Mouse (Mus musculus) MEL (cell line): Measurements from ENCODE around the gene Krtap5-4. TPM values are rescaled to one million over a fixed set of nuclear protein-coding genes. Genes with fewer than 3 reads are reported as not detected.

Source experiments
- DNase-seq: peaks from one replicate; pipeline ENCODE4 v3.0.0; 2011; ENCODE audit warnings: low read depth, low spot score
- H3K27ac ChIP-seq: 2 replicates; pipeline ENCODE4 v1.5.1; 2012; ENCODE audit warnings: low read depth, mild to moderate bottlenecking, control low read depth, low read length, moderate library complexity; ENCODE audit not compliant: control insufficient read depth
- H3K27me3 ChIP-seq, 2 experiments: fragments of 150-350 bp in 1 of 2; sonication (generic) in 1 of 2; 2 replicates each; pipeline ENCODE4 v1.6.1; 2012; ENCODE audit warnings: low read length in 2 of 2, mild to moderate bottlenecking in 2 of 2, improper control_type of control experiment in 1 of 2, moderate library complexity in 1 of 2; ENCODE audit not compliant: insufficient read depth in 2 of 2, control insufficient read depth in 1 of 2
- H3K36me3 ChIP-seq, 2 experiments: 2 replicates each; pipeline ENCODE4 v1.6.1; 2012 to 2014; ENCODE audit warnings: low read length in 2 of 2, improper control_type of control experiment in 1 of 2, inconsistent platforms in 1 of 2, mild to moderate bottlenecking in 1 of 2; ENCODE audit not compliant: insufficient read depth in 2 of 2, control insufficient read depth in 1 of 2
- H3K4me1 ChIP-seq, 2 experiments: fragments of 150-350 bp in 1 of 2; sonication (generic) in 1 of 2; 2 replicates each; pipeline ENCODE4 v1.6.1; 2012; ENCODE audit warnings: low read length in 2 of 2, improper control_type of control experiment in 1 of 2, mild to moderate bottlenecking in 1 of 2; ENCODE audit not compliant: insufficient read depth in 2 of 2, control insufficient read depth in 1 of 2
- H3K4me3 ChIP-seq, 2 experiments: fragments of 150-350 bp in 1 of 2; sonication (generic) in 1 of 2; 2 replicates each; pipeline ENCODE4 v1.5.1; 2012; ENCODE audit warnings: low read depth in 2 of 2, low read length in 2 of 2, mild to moderate bottlenecking in 2 of 2, moderate library complexity in 2 of 2, control low read depth in 1 of 2, improper control_type of control experiment in 1 of 2; ENCODE audit not compliant: control insufficient read depth in 1 of 2, insufficient read depth in 1 of 2
- H3K79me2 ChIP-seq: 2 replicates; pipeline ENCODE4 v1.6.1; 2012; ENCODE audit warnings: mild to moderate bottlenecking, low read length, moderate library complexity; ENCODE audit not compliant: control insufficient read depth, poor library complexity, insufficient read depth
- H3K9ac ChIP-seq: 2 replicates; pipeline ENCODE4 v1.6.1; 2012; ENCODE audit warnings: low read depth, mild to moderate bottlenecking, control low read depth, low read length, moderate library complexity; ENCODE audit not compliant: control insufficient read depth, poor library complexity, severe bottlenecking
- H3K9me3 ChIP-seq: fragments of 150-350 bp; sonication (generic); replicated peaks from 2 replicates; pipeline ENCODE4 v1.6.1; 2012; ENCODE audit warnings: mild to moderate bottlenecking, low read length, improper control_type of control experiment, moderate library complexity; ENCODE audit not compliant: insufficient read depth
- BHLHE40 ChIP-seq: IDR thresholded peaks from 2 replicates; pipeline ENCODE4 v1.6.1; 2012; ENCODE audit warnings: low read depth, mild to moderate bottlenecking, inconsistent platforms, low read length, improper control_type of control experiment, borderline replicate concordance
- CHD2 ChIP-seq: IDR thresholded peaks from 2 replicates; pipeline ENCODE4 v1.6.1; 2011; ENCODE audit warnings: low read length, improper control_type of control experiment
- CTCF ChIP-seq, 3 experiments: IDR thresholded peaks in 2 of 3; conservative IDR thresholded peaks in 1 of 3; 2 replicates each; pipeline ENCODE4 v1.5.1; 2011 to 2012; ENCODE audit warnings: low read length in 3 of 3, low read depth in 2 of 3, mild to moderate bottlenecking in 2 of 3, improper control_type of control experiment in 1 of 3, inconsistent platforms in 1 of 3, mixed read lengths in 1 of 3, moderate library complexity in 1 of 3; ENCODE audit not compliant: control insufficient read depth in 1 of 3, insufficient read depth in 1 of 3, poor library complexity in 1 of 3, severe bottlenecking in 1 of 3
- E2F4 ChIP-seq: IDR thresholded peaks from 2 replicates; pipeline ENCODE4 v1.6.1; 2011; ENCODE audit warnings: low read depth, low read length, improper control_type of control experiment, borderline replicate concordance
- ELF1 ChIP-seq: IDR thresholded peaks from 2 replicates; pipeline ENCODE4 v1.6.1; 2014; ENCODE audit warnings: low read depth, mild to moderate bottlenecking, inconsistent platforms, low read length, improper control_type of control experiment, moderate library complexity
- EP300 ChIP-seq, 2 experiments: IDR thresholded peaks; 2 replicates each; pipeline ENCODE4 v1.6.1; 2011; ENCODE audit warnings: improper control_type of control experiment in 2 of 2, low read length in 2 of 2, low read depth in 1 of 2, mild to moderate bottlenecking in 1 of 2
- ETS1 ChIP-seq: IDR thresholded peaks from 2 replicates; pipeline ENCODE4 v1.6.1; 2012; ENCODE audit warnings: low read depth, mild to moderate bottlenecking, inconsistent platforms, low read length, improper control_type of control experiment, moderate library complexity
- HCFC1 ChIP-seq: IDR thresholded peaks from 2 replicates; pipeline ENCODE4 v1.6.1; 2012; ENCODE audit warnings: low read depth, mild to moderate bottlenecking, inconsistent platforms, low read length, improper control_type of control experiment, moderate library complexity
- JUND ChIP-seq: IDR thresholded peaks from 2 replicates; pipeline ENCODE4 v1.6.1; 2011; ENCODE audit warnings: low read depth, mild to moderate bottlenecking, improper control_type of control experiment, low read length
- KAT2A ChIP-seq: conservative IDR thresholded peaks from 2 replicates; pipeline ENCODE4 v1.6.1; 2012; ENCODE audit warnings: low read depth, low read length, improper control_type of control experiment, inconsistent platforms
- MAX ChIP-seq: IDR thresholded peaks from 2 replicates; pipeline ENCODE4 v1.6.1; 2011; ENCODE audit warnings: low read length, improper control_type of control experiment
- MAZ ChIP-seq: IDR thresholded peaks from 2 replicates; pipeline ENCODE4 v1.6.1; 2012; ENCODE audit warnings: low read depth, mild to moderate bottlenecking, inconsistent platforms, low read length, improper control_type of control experiment
- MXI1 ChIP-seq: IDR thresholded peaks from 2 replicates; pipeline ENCODE4 v1.6.1; 2011; ENCODE audit warnings: mild to moderate bottlenecking, low read depth, low read length, improper control_type of control experiment
- MYC ChIP-seq: IDR thresholded peaks from 2 replicates; pipeline ENCODE4 v1.6.1; 2011; ENCODE audit warnings: low read depth, mild to moderate bottlenecking, low read length, improper control_type of control experiment, moderate library complexity
- NELFE ChIP-seq: IDR thresholded peaks from 2 replicates; pipeline ENCODE4 v1.6.1; 2011; ENCODE audit warnings: low read depth, low read length, improper control_type of control experiment
- NRF1 ChIP-seq: IDR thresholded peaks from 2 replicates; pipeline ENCODE4 v1.6.1; 2014; ENCODE audit warnings: low read depth, mild to moderate bottlenecking, inconsistent platforms, low read length, improper control_type of control experiment, moderate library complexity; ENCODE audit not compliant: poor library complexity, insufficient read depth, severe bottlenecking
- POLR2A ChIP-seq, 2 experiments: IDR thresholded peaks; 2 replicates each; pipeline ENCODE4 v1.6.1; 2011 to 2012; ENCODE audit warnings: low read length in 2 of 2, mild to moderate bottlenecking in 2 of 2, control low read depth in 1 of 2, improper control_type of control experiment in 1 of 2, low read depth in 1 of 2, moderate library complexity in 1 of 2; ENCODE audit not compliant: control insufficient read depth in 1 of 2, insufficient read depth in 1 of 2, poor library complexity in 1 of 2
- POLR2AphosphoS2 ChIP-seq: IDR thresholded peaks from 2 replicates; pipeline ENCODE4 v1.6.1; 2011; ENCODE audit warnings: low read length, improper control_type of control experiment
- RAD21 ChIP-seq: IDR thresholded peaks from 2 replicates; pipeline ENCODE4 v1.6.1; 2011; ENCODE audit warnings: mild to moderate bottlenecking, low read depth, low read length, improper control_type of control experiment
- RCOR1 ChIP-seq: IDR thresholded peaks from 2 replicates; pipeline ENCODE4 v1.6.1; 2012; ENCODE audit warnings: low read depth, mild to moderate bottlenecking, inconsistent platforms, low read length, improper control_type of control experiment
- SIN3A ChIP-seq: IDR thresholded peaks from 2 replicates; pipeline ENCODE4 v1.6.1; 2012; ENCODE audit warnings: low read length, improper control_type of control experiment, inconsistent platforms
- SMC3 ChIP-seq: IDR thresholded peaks from 2 replicates; pipeline ENCODE4 v1.6.1; 2011; ENCODE audit warnings: low read depth, low read length, improper control_type of control experiment
- TBP ChIP-seq: IDR thresholded peaks from 2 replicates; pipeline ENCODE4 v1.8.0; 2011; ENCODE audit warnings: low read depth, low read length, improper control_type of control experiment
- UBTF ChIP-seq: IDR thresholded peaks from 2 replicates; pipeline ENCODE4 v1.6.1; 2012; ENCODE audit warnings: low read depth, mild to moderate bottlenecking, inconsistent platforms, low read length, improper control_type of control experiment, moderate library complexity, borderline replicate concordance; ENCODE audit not compliant: insufficient read depth
- USF1 ChIP-seq: IDR thresholded peaks from 2 replicates; pipeline ENCODE4 v1.6.1; 2014; ENCODE audit warnings: low read depth, mild to moderate bottlenecking, inconsistent platforms, low read length, improper control_type of control experiment, moderate library complexity
- USF2 ChIP-seq, 2 experiments: IDR thresholded peaks; 2 replicates each; pipeline ENCODE4 v1.6.1; 2011 to 2012; ENCODE audit warnings: improper control_type of control experiment in 2 of 2, low read length in 2 of 2, borderline replicate concordance in 1 of 2, inconsistent platforms in 1 of 2, low read depth in 1 of 2, mild to moderate bottlenecking in 1 of 2; ENCODE audit not compliant: insufficient read depth in 1 of 2
- ZC3H11A ChIP-seq: IDR thresholded peaks from 2 replicates; pipeline ENCODE4 v1.6.1; 2012; ENCODE audit warnings: low read depth, mild to moderate bottlenecking, inconsistent platforms, low read length, improper control_type of control experiment
- ZKSCAN1 ChIP-seq: IDR thresholded peaks from 2 replicates; pipeline ENCODE4 v1.6.1; 2012; ENCODE audit warnings: low read depth, mild to moderate bottlenecking, inconsistent platforms, low read length, improper control_type of control experiment, moderate library complexity
- ZNF384 ChIP-seq: IDR thresholded peaks from 2 replicates; pipeline ENCODE4 v1.6.1; 2012; ENCODE audit warnings: low read depth, mild to moderate bottlenecking, inconsistent platforms, low read length, improper control_type of control experiment
- polyA plus RNA-seq, 2 experiments: library from polyadenylated mRNA; stranded (reverse) in 1 of 2; unstranded in 1 of 2; fragments of >175 nt in 1 of 2; fragments of >200 nt in 1 of 2; gene quantifications; 2 replicates each; pipeline versions ENCODE4 v1.2.1 to v1.2.4; 2012; ENCODE audit warnings: low replicate concordance in 2 of 2, low read depth in 1 of 2; ENCODE audit not compliant: insufficient read length in 2 of 2, insufficient read depth in 1 of 2, missing spikeins in 1 of 2
- total RNA-seq: library from RNA; depleted of rRNA; stranded (reverse); fragments of 300-350 nt; gene quantifications from 2 replicates; pipeline ENCODE4 v1.2.3, GENCODE M21; 2012

The Krtap5-4 gene
- total and polyA plus RNA-seq, 3 experiments, result not detected

DNA sequence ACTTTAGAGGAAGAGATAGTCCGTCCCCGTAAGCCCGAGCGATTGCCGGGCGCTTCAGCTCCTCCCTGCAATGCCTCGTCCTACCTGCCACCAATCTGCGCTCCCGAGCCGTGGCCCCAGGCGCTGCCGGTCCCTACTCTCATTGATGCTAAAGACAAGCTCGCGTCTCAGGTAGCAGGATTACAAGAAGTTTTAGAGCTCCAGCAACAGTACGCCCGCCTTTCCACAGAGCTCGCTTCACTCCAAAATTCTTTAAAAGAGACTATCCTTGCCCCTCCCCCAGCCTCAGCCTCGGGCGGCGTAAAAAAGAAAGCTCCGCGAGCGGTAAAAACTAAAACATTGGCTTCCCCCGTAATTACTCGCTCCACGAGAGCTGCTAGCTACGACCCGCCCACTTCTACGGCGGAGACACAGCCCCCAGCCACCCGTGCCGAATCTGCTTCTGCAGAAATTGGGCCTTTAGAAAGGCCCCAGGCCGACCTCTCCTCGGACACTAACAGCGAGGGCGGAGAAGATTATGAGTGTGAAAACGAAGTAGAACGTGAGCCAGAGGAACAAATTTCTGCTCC, 19.2 kb upstream of the Krtap5-4 start (continued):
- TF ChIP-seq MAZ (no peak; the same call in 1 of the 2 replicates), USF2 (IDR thresholded peaks at IDR 0.05; ENCODE audit: borderline replicate concordance in 1 of 2, insufficient read depth in 1 of 2, low read depth in 1 of 2, low read length in 2 of 2) (no peak), UBTF (no peak), ETS1 (no peak), CHD2 (no peak; the same call in 1 of the 2 replicates), EP300 (IDR thresholded peaks at IDR 0.05; ENCODE audit: low read depth in 1 of 2, low read length in 2 of 2) (no peak), KAT2A (no peak), POLR2AphosphoS2 (no peak), ELF1 (no peak), JUND (no peak), TBP (no peak), USF1 (no peak), NRF1 (no peak), ZC3H11A (peak; percentile 75), E2F4 (no peak), BHLHE40 (0 out of 2 replicates have a peak, but pooled peaks have one; percentile 22), RCOR1 (no peak), NELFE (peak; percentile 3; the same call in 1 of the 2 replicates), POLR2A (IDR thresholded peaks at IDR 0.05; ENCODE audit: control insufficient read depth in 1 of 2, insufficient read depth in 1 of 2, low read depth in 1 of 2, low read length in 2 of 2, poor library complexity in 1 of 2) (peak in 1 of 2 experiments; percentile 53; a peak in 1 of 4 replicates), MAX (no peak), SIN3A (0 out of 2 replicates have a peak, but pooled peaks have one; percentile 25)

DNA sequence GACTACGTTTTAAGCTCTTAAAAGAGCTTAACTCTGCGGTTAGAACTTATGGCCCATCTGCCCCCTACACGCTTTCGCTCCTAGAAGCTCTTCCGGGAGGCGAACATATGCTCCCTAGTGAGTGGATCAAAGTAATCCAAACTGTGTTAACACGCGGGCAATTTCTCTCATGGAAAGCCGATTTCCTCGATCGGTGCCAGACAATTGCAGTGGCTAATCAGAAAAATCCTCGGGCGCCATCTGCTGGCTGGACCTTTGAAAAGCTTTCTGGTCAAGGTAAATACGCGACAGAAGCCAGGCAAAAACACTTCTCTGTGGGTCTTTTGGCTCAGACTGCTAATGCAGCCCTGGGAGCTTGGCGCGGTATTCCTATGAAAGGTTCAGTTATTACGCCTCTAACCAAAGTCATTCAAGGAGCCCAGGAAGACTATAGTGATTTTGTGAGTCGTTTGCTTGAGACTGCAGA, 18.7 kb upstream of the Krtap5-4 start:
- H3K9me3 ChIP-seq, result no peaks in the 10 kb centered on the region
- peak overlapping the region; percentile 54 for H3K27ac ChIP-seq
- DNase-seq, result peak; percentile 91
- no peaks in the 10 kb centered on the region; a peak in 2 of 4 replicates for H3K27me3 ChIP-seq
- H3K4me3 ChIP-seq, result peak overlapping the region; percentile 52 to 64
- no peaks in the 10 kb centered on the region for H3K36me3 ChIP-seq
- no peaks in the 10 kb centered on the region for H3K4me1 ChIP-seq
- no peaks in the 10 kb centered on the region; the same call in 1 of the 2 replicates for H3K79me2 ChIP-seq
- peak overlapping the region; percentile 64 for H3K9ac ChIP-seq
- TF ChIP-seq MAZ, result 0 out of 2 replicates have a peak, but pooled peaks have one; percentile 1
- no peak for TF ChIP-seq ZNF384
- TF ChIP-seq NRF1, result no peak
- TF ChIP-seq MAX, result peak; percentile 52; the same call in 1 of the 2 replicates
- peak; percentile 49; the same call in 1 of the 2 replicates for TF ChIP-seq SIN3A
- peak; percentile 55 for TF ChIP-seq SMC3
- no peak for TF ChIP-seq USF2 (IDR thresholded peaks at IDR 0.05; ENCODE audit: borderline replicate concordance in 1 of 2, insufficient read depth in 1 of 2, low read depth in 1 of 2, low read length in 2 of 2)
- peak; percentile 17; the same call in 1 of the 2 replicates for TF ChIP-seq ELF1
- no peak for TF ChIP-seq TBP
- peak; percentile 49 for TF ChIP-seq ZC3H11A
- peak; percentile 59 to 87 (median 77) for TF ChIP-seq CTCF (IDR thresholded peaks at IDR 0.05 in 2 of 3, conservative IDR thresholded peaks at IDR 0.05 in 1 of 3; ENCODE audit: control insufficient read depth in 1 of 3, insufficient read depth in 1 of 3, low read depth in 2 of 3, low read length in 3 of 3, poor library complexity in 1 of 3, severe bottlenecking in 1 of 3)
- peak; percentile 67 for TF ChIP-seq HCFC1
- TF ChIP-seq NELFE, result peak; percentile 25
- TF ChIP-seq RAD21, result peak; percentile 53
- no peak for TF ChIP-seq ZKSCAN1
- TF ChIP-seq BHLHE40, result peak; percentile 24; the same call in 1 of the 2 replicates
- peak; percentile 68; the same call in 1 of the 2 replicates for TF ChIP-seq MYC
- TF ChIP-seq MXI1, result peak; percentile 77
